Mouse (Mus musculus) mature B cell (primary cell): ENCODE results near the gene BC016579.

Experiments used
- in situ Hi-C: fragments of 300-500 bp; cut with MboI; formaldehyde crosslinking; loops from 2 replicates; pipeline ENCODE4 v1.14.3; 2019

The BC016579 gene

GRCm38 (mm10) chr16:45641301-45641700 is 12.6 kb downstream of the BC016579 start:
- in situ Hi-C loops = no loop called here

- in situ Hi-C loops = no loop called here
Observed at GRCm38 (mm10) chr16:45640070-45640762, 13.7 kb downstream of the BC016579 start.

- in situ Hi-C loops = no loop called here
Observed at GRCm38 (mm10) chr16:45635826-45636225, 18.0 kb downstream of the BC016579 start.

- in situ Hi-C loops = no loop called here
Observed at GRCm38 (mm10) chr16:45632420-45632819, 21.4 kb downstream of the BC016579 start.

GRCm38 (mm10) chr16:45630347-45630960 is 23.4 kb downstream of the BC016579 start:
- in situ Hi-C loops = no loop called here

GRCm38 (mm10) chr16:45629497-45630105 is 24.3 kb downstream of the BC016579 start:
- in situ Hi-C loops = loop anchor here (10.0 kb wide), 1 partner anchor 435 kb away; no protein-coding TSS in a partner anchor

- in situ Hi-C loops = loop anchor here (10.0 kb wide), 1 partner anchor 431 kb away; no protein-coding TSS in a partner anchor
Observed at GRCm38 (mm10) chr16:45625342-45625741, 28.5 kb downstream of the BC016579 start.

GRCm38 (mm10) chr16:45624791-45625190 is 29.1 kb downstream of the BC016579 start:
- in situ Hi-C loops = loop anchor here (10.0 kb wide), 1 partner anchor 430 kb away; no protein-coding TSS in a partner anchor

GRCm38 (mm10) chr16:45623230-45623629 is 30.6 kb downstream of the BC016579 start:
- in situ Hi-C loops = loop anchor here (10.0 kb wide), 1 partner anchor 428 kb away; no protein-coding TSS in a partner anchor

GRCm38 (mm10) chr16:45619751-45620375 is 34.0 kb downstream of the BC016579 start:
- in situ Hi-C loops = loop anchor here (10.0 kb wide), 1 partner anchor 425 kb away; no protein-coding TSS in a partner anchor

GRCm38 (mm10) chr16:45615944-45616343 is 37.9 kb downstream of the BC016579 start:
- in situ Hi-C loops = no loop called here

GRCm38 (mm10) chr16:45613247-45613646 is 40.6 kb downstream of the BC016579 start:
- in situ Hi-C loops = no loop called here

GRCm38 (mm10) chr16:45610267-45610666 is 43.6 kb downstream of the BC016579 start, which contains the start of gene Gcsam:
Gene Gcsam (plus strand): TSS chr16:45610380.
- in situ Hi-C loops = no loop called here

GRCm38 (mm10) chr16:45609300-45609699 is 44.6 kb downstream of the BC016579 start:
- in situ Hi-C loops = no loop called here

- in situ Hi-C loops = no loop called here
Observed at GRCm38 (mm10) chr16:45608481-45608954, 45.4 kb downstream of the BC016579 start.

GRCm38 (mm10) chr16:45595494-45595893 is 58.4 kb downstream of the BC016579 start:
- in situ Hi-C loops = no loop called here

GRCm38 (mm10) chr16:45593656-45594055 is 60.2 kb downstream of the BC016579 start:
- in situ Hi-C loops = no loop called here

GRCm38 (mm10) chr16:45582512-45582911 is 71.4 kb downstream of the BC016579 start:
- in situ Hi-C loops = no loop called here

- in situ Hi-C loops = no loop called here
Observed at GRCm38 (mm10) chr16:45579883-45580282, 74.0 kb downstream of the BC016579 start.
